Mouse (Mus musculus): ENCODE measurements around the gene Gzmn.
"Not testable (repeated sequence)": the region's sequence is repeated elsewhere in the genome, so short reads cannot be mapped to it uniquely, and the experiment has no call there.

DNA sequence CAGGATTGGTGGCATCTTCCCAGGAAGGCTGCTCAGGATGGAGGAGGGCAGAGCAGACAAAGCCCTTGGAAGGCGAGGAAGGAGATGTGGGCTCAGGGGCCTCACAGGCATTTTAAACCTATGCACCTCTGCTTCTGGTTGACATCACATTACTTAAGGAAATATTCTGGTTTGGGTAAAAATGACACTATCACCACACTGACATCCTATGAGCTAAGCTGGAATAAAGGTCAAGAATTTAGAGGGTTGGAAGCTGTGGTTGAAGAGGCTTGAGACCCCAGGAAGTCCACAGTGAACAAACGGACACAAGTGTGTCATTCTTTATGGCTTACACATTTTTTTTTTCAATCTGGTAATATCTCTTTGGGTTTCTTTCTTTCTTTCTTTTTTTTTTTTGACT is 41.9 kb downstream of the Gzmn start, which contains the start of gene Gzmd:
- TF ChIP-seq POLR2A (IDR thresholded peaks at IDR 0.05; ENCODE audit: insufficient read length, low read depth); E2F4 (IDR thresholded peaks at IDR 0.05; ENCODE audit: insufficient read depth); POLR2AphosphoS2 (IDR thresholded peaks at IDR 0.05; ENCODE audit: insufficient read length, low read depth); USF1 (IDR thresholded peaks at IDR 0.05; ENCODE audit: low read depth); CEBPB (IDR thresholded peaks at IDR 0.05; ENCODE audit: insufficient read depth, poor library complexity, severe bottlenecking); MAX (IDR thresholded peaks at IDR 0.05; ENCODE audit: low read depth); TCF12 (IDR thresholded peaks at IDR 0.05; ENCODE audit: insufficient read depth, poor library complexity, severe bottlenecking); SRF (IDR thresholded peaks at IDR 0.05; ENCODE audit: control insufficient read depth, insufficient read length, low read depth): not testable (repeated sequence)

Measured in myocyte (in vitro differentiated cells).